Mouse (Mus musculus): ENCODE measurements around the gene Eif2b3.

The Eif2b3 gene

DNA sequence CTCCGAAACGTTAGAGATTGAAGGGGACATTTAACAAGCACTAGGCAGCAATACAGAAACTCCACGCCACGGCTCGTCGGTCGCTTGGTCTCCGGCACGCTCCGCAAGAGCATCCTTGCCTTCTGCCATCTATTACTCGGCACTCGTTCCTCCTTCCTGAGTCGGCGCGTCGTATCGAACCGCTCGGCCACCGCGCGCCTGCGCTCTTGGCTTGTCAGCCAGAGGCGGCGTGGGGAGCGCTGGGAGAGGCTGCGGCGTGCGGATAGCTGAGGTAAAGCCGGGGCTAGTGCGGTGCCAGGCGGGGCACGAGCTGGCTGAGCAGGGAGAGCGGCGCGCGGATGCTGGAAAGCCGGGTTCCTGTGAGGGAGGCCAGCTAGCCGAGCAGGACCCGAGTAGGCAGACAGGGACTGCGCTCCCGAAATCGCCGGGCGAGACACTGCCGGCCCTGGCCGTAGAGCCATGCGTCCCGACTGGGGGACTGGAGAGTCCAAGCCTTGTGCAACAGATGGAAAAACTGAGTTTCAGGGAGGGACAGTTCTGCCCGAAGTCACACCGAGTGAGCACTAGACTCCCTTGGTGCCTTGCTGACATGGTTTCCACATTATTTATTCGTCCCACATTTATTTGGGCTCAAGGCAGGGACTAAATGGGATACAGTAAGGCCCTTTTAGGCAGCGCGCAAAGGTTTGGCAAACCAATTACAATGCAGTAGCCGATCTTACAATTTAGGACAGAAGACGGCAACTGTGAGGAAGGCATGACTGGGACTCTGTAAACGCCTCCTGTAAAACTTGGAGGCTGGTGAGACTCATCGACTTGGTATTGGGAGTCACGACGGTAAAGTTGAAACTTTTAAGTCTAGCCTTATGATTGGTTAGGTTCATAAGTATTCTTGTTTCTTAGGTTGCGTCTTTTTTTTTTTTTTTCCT is at the start of gene Eif2b3:
Gene Eif2b3 (plus strand): TSS at position 197 of the 929 bp plus-strand sequence.
- DNase-seq (ENCODE audit: low read depth in 1 of 2, low spot score in 2 of 2), result peak; percentile 56 to 73

DNA sequence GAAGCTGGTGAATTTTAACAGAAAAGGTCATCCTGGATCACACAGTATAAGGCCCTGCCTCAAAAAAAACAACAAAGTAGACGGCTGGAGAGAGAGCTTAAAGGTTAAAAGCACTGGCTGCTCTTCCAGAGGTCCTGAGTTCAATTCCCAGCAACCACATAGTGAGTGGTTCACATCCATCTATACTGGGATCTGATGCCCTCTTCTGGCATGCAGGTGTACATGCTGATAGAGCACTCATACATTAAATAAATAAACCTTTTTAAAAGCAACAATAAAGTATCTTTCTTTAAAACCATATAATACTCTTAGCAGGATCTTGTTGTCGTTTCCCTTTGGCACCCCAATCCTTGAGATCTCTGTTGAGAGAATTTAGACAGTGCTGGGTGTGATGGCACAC is 42.7 kb upstream of the Eif2b3 start:
- no peak for DNase-seq (ENCODE audit: low read depth in 1 of 2, low spot score in 2 of 2)

DNA sequence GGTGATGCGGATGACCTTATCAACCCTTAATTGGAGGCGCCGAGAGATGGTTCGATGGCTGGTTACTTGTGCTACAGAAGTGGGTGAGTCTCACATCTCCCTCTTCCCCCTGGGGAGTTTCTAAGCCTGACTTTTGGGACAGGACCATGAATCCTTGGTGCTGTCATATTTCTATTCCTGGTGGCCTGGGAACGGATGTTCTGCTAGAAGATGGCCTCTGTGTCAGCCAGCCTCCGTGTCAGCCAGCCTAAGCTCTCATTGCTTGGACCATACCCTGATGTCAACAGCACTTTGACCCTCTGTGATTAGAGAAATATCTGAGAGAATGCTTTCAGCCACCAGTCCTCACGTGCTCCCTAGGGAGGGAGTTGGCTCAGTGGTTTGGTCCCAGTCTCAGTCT is 33.5 kb upstream of the Eif2b3 start:
- DNase-seq (ENCODE audit: low read depth in 1 of 2, low spot score in 2 of 2), result no peak

DNA sequence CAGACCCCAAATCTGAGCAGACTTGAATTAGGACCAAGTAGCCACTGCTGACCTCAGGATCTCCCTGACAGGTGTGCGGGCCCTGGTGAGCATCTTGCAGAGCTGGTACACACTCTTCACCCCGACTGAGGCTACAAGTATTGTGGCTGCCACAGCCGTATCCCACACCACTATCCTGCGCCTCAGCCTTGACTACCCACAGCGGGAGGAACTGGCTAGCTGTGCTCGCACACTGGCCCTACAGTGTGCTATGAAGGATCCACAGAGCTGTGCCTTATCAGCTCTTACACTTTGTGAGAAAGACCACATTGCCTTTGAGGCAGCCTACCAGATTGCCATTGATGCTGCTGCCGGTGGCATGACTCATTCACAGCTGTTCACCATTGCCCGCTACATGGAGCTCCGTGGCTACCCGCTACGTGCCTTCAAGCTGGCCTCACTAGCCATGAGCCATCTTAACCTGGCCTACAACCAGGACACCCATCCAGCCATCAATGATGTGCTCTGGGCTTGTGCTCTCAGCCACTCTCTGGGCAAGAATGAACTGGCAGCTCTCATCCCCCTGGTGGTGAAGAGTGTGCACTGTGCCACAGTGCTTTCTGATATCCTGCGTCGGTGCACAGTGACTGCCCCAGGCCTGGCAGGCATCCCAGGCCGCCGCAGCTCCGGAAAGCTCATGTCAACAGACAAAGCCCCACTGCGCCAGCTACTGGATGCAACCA is 32.6 kb upstream of the Eif2b3 start:
- DNase-seq (ENCODE audit: low read depth in 1 of 2, low spot score in 2 of 2), result no peak

DNA sequence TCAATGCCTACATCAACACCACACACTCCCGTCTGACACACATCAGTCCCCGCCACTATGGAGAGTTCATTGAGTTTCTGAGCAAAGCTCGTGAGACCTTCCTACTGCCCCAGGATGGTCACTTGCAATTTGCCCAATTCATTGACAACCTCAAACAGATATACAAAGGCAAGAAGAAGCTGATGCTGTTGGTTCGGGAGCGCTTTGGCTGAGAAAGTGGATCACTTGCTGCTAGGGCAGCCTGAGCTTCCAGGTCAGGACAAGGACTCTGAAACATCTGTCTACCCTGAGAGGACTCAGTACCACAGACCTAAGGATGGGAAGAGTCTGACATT is 32.1 kb upstream of the Eif2b3 start:
- no peak for DNase-seq (ENCODE audit: low read depth in 1 of 2, low spot score in 2 of 2)

DNA sequence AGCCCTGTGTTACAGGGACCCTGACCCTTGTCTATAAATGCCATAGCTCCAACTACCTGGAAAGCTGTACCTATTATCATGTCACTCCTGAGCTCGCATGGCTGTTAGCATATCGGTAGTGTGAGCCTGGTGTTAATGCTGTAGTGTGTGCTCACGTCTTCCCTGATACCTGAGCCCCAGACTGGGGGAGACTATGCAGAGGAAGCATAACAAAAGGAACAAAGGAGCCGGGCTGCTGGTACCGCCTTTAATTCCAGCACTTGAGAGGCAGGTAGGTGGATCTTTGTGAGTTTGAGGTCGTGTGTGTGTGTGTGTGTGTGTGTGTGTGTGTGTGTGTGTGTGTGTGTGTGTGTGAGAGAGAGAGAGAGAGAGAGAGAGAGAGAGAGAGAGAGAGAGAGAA is 29.5 kb upstream of the Eif2b3 start:
- DNase-seq (ENCODE audit: low read depth in 1 of 2, low spot score in 2 of 2), result no peak

DNA sequence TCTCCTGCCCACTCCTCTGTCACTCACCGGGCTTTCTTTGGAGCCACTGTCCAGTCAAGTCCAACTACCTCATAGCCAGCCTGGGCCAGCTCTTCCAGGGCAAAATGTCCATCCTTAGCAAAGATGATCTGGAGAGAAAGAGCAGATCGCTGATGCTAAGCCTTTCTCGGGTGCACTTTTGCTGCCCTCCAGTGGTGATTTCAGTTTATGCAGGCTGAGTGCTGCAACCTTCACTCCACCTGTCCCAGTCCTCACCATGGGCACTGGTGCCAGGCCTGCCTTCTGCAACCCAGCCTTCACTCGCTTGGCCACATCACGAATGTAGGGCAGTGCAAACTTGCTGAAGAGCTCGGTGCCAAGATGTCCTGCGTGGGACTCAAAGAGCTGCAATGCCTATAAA is 27.8 kb upstream of the Eif2b3 start:
- peak in 1 of 2 experiments; percentile 51 for DNase-seq (ENCODE audit: low read depth in 1 of 2, low spot score in 2 of 2)

DNA sequence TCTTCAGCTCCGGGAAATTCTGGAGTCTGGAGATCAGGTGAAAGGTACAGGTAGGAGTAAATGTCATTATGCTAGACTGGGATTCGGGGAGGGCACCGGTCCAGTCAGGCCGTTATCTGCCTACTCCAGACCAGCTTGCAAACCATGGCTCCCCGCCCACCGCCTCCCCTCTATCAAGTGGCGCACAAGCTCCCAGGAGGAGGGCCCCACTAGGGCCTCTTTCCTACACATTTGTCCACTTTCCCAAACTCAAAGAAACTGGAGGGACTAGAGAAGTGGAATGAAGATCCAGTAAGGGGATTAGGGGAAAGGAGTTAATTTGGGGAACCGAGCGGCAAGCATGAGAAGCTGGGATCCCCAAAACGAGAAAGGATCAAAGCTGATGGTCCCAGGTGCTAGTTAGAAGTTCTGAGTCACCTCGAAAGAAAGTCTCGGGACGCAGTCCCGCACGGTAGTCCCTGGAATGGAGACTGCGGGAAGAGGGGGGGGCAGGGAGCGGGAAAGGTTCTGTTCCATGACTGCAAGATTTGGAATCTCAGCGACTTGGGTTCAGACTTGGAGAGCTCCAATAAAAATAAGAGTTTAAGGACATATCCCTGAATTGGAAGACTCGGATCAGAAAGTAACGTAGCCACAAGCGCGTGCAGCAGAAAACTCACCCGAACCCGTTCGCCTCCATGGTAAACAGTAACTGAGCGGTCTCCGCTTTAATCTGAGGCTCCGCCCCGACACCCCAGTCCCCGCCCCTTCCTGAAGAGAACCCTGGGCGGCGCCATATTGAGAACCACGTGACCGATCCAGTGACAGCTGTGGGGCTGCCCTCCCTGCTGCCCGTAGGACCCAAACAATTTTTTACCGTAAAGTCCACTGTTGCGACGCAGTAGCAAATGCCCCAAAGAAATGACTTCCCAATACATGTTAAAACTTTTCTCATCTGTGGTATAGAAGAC is 25.3 kb upstream of the Eif2b3 start, which contains the start of gene Urod:
Gene Urod (minus strand): TSS at position 742 of the 950 bp plus-strand sequence.
- DNase-seq (ENCODE audit: low read depth in 1 of 2, low spot score in 2 of 2), result peak; percentile 80 to 93

DNA sequence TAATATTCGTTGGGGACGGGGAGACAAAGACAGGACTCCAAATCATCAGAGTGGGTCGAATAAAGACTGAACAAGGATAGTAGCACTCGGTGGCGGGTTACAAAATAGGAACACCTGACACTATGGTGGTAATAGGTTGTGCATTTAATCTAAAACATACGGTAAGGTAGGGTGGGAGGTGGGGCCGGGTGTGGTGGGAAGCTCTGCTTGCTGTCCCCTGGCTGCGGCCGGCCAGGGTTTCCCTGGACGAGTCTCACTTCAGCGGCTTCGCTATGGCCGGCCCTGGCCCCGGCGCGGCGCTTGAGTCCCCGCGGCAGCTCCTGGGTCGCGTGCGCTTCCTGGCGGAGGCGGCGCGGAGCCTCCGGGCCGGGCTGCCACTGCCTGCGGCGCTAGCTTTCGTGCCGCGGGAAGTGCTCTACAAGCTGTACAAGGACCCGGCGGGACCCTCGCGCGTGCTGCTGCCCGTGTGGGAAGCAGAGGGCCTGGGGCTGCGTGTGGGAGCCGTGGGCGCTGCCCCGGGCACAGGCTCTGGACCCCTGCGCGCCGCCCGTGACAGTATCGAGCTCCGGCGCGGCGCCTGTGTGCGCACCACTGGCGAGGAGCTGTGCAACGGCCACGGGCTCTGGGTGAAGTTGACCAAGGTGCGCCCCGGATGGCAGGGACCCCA is 23.9 kb upstream of the Eif2b3 start, which contains the start of gene Hectd3:
Gene Hectd3 (plus strand): TSS at position 187 of the 667 bp plus-strand sequence.
- no peak for DNase-seq (ENCODE audit: low read depth in 1 of 2, low spot score in 2 of 2)

DNA sequence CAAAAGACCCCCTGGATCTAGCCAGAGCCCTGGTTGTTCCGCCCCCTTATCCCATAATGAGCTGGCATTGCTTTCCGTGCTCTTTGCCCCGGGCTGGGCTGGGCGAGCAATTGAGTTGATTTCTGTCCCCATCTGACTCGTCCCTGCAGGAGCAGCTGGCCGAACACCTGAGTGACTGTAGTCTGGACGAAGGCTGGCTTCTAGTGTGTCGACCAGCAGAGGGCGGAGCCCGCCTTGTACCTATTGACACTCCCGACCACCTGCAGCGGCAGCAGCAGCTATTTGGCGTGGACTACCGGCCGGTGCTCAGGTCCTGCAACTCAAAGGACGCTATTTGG is 23.4 kb upstream of the Eif2b3 start:
- DNase-seq (ENCODE audit: low read depth in 1 of 2, low spot score in 2 of 2), result no peak

DNA sequence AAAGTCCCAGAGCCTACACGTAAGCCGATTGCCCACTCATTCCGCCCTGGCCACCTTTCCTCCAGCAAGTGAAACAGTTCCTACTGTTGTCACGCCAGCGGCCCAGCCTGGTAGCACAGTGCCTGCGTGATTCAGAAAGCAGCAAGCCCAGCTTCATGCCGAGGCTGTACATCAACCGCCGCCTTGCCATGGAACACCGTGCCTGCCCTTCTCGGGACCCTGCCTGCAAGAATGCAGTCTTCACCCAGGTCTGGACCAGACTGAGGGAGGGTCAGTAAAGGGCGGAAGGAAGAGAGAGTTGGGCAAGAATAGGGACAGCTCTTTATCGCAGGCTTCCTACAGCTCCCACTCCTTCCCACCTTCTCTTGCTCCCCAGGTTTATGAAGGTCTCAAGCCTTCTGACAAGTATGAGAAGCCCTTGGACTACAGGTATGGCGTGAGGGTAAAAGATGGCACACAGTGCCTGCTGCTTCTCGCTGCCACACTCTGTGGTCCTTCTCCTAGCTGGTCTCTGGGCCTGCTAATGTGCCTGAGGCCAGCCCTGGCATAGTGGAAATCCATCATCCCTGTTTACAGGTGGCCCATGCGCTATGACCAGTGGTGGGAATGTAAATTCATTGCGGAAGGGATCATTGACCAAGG is 19.6 kb upstream of the Eif2b3 start:
- DNase-seq (ENCODE audit: low read depth in 1 of 2, low spot score in 2 of 2), result no peak

DNA sequence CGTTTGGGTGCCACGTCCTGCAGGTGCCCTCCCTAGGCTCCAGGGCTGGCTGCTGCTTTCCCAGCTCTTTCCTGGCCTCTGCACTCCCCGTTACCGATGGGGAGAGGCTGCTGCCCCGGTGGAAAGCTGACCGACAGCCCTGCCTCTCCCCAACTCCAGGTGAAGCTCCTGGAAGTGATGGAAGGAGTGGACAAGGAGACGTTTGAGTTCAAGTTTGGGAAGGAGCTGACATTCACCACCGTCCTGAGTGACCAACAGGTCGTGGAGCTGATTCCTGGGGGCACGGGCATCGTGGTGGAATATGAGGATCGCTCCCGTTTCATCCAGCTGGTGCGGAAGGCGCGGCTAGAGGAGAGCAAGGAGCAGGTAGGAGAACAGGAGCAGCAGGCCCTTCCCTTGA is 17.2 kb upstream of the Eif2b3 start:
- DNase-seq (ENCODE audit: low read depth in 1 of 2, low spot score in 2 of 2), result no peak

DNA sequence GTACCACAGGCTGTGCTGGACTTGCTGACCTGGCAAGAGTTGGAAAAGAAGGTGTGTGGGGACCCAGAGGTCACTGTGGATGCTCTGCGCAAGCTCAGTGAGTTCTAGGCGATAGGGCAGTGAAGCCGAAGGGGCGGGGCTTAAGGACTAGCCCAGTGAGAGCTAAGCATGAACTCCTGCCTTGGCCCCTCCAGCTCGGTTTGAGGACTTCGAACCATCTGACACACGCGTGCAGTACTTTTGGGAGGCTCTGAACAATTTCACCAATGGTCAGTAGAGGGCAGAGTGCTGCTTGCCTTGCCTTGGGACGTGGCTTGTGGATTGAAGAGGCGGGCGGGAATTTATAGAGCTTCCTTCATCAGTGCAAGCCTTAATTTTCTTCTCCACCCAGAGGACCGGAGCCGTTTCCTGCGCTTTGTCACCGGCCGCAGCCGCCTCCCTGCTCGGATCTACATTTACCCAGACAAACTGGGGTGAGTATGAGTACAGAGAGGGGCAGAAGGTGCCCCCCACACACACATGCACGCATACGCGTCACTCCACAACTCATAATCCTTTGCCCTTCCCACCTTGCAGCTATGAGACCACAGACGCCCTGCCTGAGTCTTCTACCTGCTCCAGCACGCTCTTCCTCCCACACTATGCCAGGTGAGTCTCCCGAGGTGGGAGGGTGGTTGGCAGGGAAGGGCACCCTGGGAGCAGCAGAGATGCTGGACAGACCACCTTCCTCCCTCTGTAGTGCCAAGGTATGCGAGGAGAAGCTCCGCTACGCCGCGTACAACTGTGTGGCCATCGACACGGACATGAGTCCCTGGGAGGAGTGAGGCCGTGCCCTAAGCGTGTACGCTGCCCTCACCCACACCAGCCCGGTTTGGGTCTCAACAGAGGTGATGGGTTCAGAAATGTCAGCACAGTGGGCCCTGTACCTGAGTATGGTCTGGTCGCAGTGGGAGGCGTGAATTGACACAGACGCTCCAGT is 16.4 kb upstream of the Eif2b3 start:
- no peak for DNase-seq (ENCODE audit: low read depth in 1 of 2, low spot score in 2 of 2)

DNA sequence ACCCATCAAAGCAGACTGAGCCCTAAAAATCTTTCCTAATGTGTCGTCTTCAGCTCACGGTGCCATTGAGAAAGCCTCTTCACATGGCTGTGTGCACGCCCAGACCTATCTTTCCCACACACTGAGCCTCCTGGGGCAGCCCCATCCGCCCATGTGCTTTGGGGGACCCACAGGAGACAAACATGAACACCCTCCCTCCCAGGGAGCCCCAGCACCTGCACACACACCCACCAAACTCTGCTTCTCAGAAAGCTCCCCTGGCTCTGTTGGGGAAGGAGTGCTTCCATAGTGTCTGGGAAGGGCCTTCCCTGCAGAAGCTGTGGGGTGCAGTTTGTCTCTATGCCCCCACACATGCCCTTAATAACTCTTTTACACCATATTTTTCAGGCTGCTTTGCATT is 14.6 kb upstream of the Eif2b3 start:
- DNase-seq (ENCODE audit: low read depth in 1 of 2, low spot score in 2 of 2), result no peak

DNA sequence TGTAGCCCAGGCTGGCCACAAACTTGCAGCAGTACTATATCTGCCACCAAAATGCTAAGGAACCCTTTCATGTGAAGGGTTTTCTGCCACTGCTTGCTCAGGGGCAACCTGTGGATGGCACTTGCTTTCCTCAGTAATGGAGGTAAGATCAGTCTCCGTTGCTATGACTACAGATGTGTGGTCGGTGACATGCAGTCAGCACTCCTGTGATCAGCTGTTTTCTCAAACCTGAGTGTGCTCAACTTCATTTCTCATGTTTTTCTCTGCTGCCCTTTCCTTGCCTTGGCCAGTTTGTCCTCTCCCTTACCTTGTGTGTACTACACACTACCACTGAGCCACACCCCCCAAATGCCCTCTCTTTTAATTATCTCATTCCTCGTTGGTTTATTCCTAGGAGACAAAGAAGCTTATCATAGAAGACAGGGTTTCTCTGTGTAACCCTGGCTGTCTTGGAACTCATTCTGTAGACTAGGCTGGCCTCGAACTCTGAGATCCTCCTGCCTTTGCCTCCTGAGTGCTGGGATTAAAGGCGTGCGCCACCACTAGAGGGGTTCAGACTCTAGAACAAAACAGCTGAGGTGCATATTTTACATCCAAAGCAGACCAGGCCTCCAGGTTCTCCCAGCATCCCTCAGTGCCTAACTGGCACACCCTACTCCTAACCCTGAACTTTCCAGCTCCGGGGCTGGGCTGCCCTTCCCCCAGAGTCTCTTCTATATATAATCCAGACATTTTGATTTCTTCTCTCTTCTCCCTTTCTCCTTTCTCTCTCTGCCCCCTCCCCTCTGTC is 13.4 kb upstream of the Eif2b3 start:
- DNase-seq (ENCODE audit: low read depth in 1 of 2, low spot score in 2 of 2), result no peak

DNA sequence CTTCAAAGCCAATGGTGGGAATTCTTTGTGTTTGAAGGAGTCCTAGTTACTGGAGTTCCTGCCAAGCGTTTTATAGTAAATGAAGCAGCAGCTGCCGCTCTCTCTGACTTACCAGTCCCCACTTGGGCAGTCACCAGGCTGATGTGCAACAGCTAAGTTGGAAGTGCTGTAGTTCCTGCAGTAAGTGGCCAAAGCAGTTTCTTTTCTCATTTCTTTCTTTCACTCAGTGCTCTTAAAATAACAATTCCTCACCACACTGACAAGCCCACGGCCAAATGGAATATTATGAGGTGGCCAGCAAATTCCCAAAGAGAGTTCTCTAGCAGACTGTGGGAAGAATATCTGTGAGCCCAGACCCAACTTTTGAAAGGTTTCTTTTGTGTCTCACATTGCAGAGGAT is 12.1 kb upstream of the Eif2b3 start:
- DNase-seq (ENCODE audit: low read depth in 1 of 2, low spot score in 2 of 2), result no peak

DNA sequence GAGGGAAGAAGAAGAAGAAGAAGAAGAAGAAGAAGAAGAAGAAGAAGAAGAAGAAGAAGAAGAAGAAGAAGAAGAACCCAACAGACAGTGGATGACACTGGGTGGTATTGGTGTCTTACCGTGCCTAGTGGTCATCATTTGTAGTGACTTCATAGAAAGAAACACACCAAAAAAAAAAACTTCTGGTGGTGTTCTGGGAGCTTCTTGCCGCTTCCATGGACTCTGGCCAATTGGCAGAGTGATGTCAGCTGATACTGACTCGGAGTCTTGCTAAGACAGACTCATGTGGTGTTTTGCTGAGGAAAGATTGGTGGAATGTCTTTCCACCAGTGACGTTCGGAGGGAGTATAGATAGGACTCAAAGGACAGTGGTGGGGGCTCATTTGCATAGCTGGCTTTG is 9.0 kb upstream of the Eif2b3 start:
- no peak for DNase-seq (ENCODE audit: low read depth in 1 of 2, low spot score in 2 of 2)

DNA sequence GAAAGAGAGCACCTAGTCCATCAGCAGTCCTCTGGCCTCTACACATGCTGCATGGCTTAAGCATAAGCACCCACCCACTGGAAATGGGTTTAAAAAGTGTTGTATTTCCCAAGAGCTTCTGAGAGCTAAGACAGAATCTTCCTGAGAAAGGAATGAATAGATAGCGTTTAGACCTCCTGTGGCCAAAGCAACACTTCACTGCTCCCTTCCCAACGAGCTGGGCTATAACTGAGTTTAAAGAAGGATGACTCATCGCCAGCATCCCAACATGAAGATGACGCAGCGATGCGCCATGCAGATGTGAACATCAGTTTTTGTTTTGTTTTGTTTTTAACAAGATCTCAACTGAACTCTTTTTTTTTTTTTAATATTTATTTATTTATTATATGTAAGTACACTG is 5.6 kb upstream of the Eif2b3 start:
- no peak for DNase-seq (ENCODE audit: low read depth in 1 of 2, low spot score in 2 of 2)

All from monocyte, adult 2 months (primary cell).